In genomic region chr8:29539856-29540255, GRCm38 (mm10) we compare ENCODE assay signal across 20 mouse cellular contexts.
A peak's percentile ranks its signal among the peaks of the same experiment; 100 is the strongest.
DNase-seq lines count a peak whose midpoint lies in the region; ATAC-seq and TF ChIP-seq lines count a peak whose summit lies in the region.
"Had no signal": no experiment of that assay in that cellular context is flagged by ENCODE, and none has a peak within 500 bp of the region (broad histone marks: within the 10 kb centered on the region; RNA-seq: fewer than 3 reads in every experiment).

No protein-coding gene starts in this region.

- no peak for TF ChIP-seq POLR2A in heart, adult 2 months (IDR thresholded peaks at IDR 0.05; ENCODE audit: insufficient read depth, low read depth, low read length)

- peak; percentile 4 to 33 for DNase-seq in cerebellum, postnatal 14 days
- no peak for DNase-seq in heart, adult 2 months
- DNase-seq: adrenal gland, adult 2 months; adrenal gland, postnatal 10 days; adrenal gland, postnatal 25 days; cerebellum, adult 11-12 months; cerebellum, adult 2 months; cerebellum, adult 9-10 months; embryo, embryonic 11 days had no signal

- 17% methylated on average over 3 of the region's 3 CpGs for WGBS in heart, embryonic 12.5 days
- 20% methylated on average over 3 of the region's 3 CpGs for WGBS in heart, adult 2 months

- TF ChIP-seq CTCF in heart, adult 2 months (IDR thresholded peaks at IDR 0.05) = no peak

- intact Hi-C loops in heart, adult 2 months (cut with DNase I) = no loop called here

- no peaks in the 10 kb centered on the region for H3K9me3 ChIP-seq in heart, embryonic 12.5 days (replicated peaks)
- no peaks in the 10 kb centered on the region for H3K9me3 ChIP-seq in megakaryocyte, embryonic 14.5 days
- H3K9me3 ChIP-seq: embryonic facial prominence, embryonic 13.5 days; embryonic facial prominence, embryonic 15.5 days; forebrain, embryonic 10.5 days; forebrain, embryonic 12.5 days had no signal

- H3K36me3 ChIP-seq in heart, embryonic 12.5 days = no peaks in the 10 kb centered on the region
- no peaks in the 10 kb centered on the region for H3K36me3 ChIP-seq in heart, adult 2 months (ENCODE audit: control insufficient read depth, insufficient read depth, low read length)
- H3K36me3 ChIP-seq in megakaryocyte, embryonic 14.5 days (replicated peaks; ENCODE audit: low read length) = no peaks in the 10 kb centered on the region
- H3K36me3 ChIP-seq: embryonic facial prominence, embryonic 13.5 days; embryonic facial prominence, embryonic 15.5 days; forebrain, embryonic 10.5 days; forebrain, embryonic 12.5 days had no signal

- no peak overlapping the region for H3K9ac ChIP-seq in heart, embryonic 12.5 days
- no peak overlapping the region for H3K9ac ChIP-seq in heart, adult 2 months (ENCODE audit: low read depth, low read length)
- H3K9ac ChIP-seq: embryonic facial prominence, embryonic 13.5 days; embryonic facial prominence, embryonic 15.5 days; forebrain, embryonic 12.5 days had no signal

- no peak overlapping the region for H3K4me3 ChIP-seq in heart, embryonic 12.5 days
- no peak overlapping the region for H3K4me3 ChIP-seq in heart, adult 2 months
- H3K4me3 ChIP-seq in megakaryocyte, embryonic 14.5 days (replicated peaks) = peak overlapping the region; percentile 23
- H3K4me3 ChIP-seq: embryonic facial prominence, embryonic 13.5 days; embryonic facial prominence, embryonic 15.5 days; erythroblast, embryonic 14.5 days; forebrain, embryonic 10.5 days; forebrain, embryonic 12.5 days had no signal

- no peak overlapping the region for H3K4me2 ChIP-seq in heart, embryonic 12.5 days
- H3K4me2 ChIP-seq: embryonic facial prominence, embryonic 13.5 days; embryonic facial prominence, embryonic 15.5 days; forebrain, embryonic 12.5 days had no signal

- no peaks in the 10 kb centered on the region for H3K27me3 ChIP-seq in heart, embryonic 12.5 days (replicated peaks)
- no peaks in the 10 kb centered on the region for H3K27me3 ChIP-seq in heart, adult 2 months (ENCODE audit: control insufficient read depth, insufficient read depth, low read length)
- H3K27me3 ChIP-seq in megakaryocyte, embryonic 14.5 days (replicated peaks) = no peaks in the 10 kb centered on the region
- H3K27me3 ChIP-seq: embryonic facial prominence, embryonic 13.5 days; embryonic facial prominence, embryonic 15.5 days; forebrain, embryonic 12.5 days had no signal

- no peaks in the 10 kb centered on the region for H3K79me2 ChIP-seq in heart, adult 2 months (replicated peaks; ENCODE audit: control insufficient read depth, insufficient read depth, low read length)

- no peak overlapping the region for H3K27ac ChIP-seq in heart, embryonic 12.5 days (ENCODE audit: poor library complexity, severe bottlenecking)
- H3K27ac ChIP-seq in heart, adult 2 months = no peak overlapping the region
- H3K27ac ChIP-seq: embryonic facial prominence, embryonic 13.5 days; embryonic facial prominence, embryonic 15.5 days; forebrain, embryonic 10.5 days; forebrain, embryonic 12.5 days had no signal

- TF ChIP-seq EP300 in heart, adult 2 months (IDR thresholded peaks at IDR 0.05; ENCODE audit: insufficient read depth, low read depth, low read length) = no peak

- 0 out of 2 replicates have a peak, but pooled peaks cover 2% of the 10 kb centered on the region for H3K4me1 ChIP-seq in heart, embryonic 12.5 days (replicated peaks)
- no peaks in the 10 kb centered on the region for H3K4me1 ChIP-seq in heart, adult 2 months (ENCODE audit: control insufficient read depth, insufficient read depth, low read length)
- H3K4me1 ChIP-seq in megakaryocyte, embryonic 14.5 days = no peaks in the 10 kb centered on the region
- H3K4me1 ChIP-seq: embryonic facial prominence, embryonic 13.5 days; embryonic facial prominence, embryonic 15.5 days; forebrain, embryonic 12.5 days had no signal

- no peak for ATAC-seq in cerebellum, adult (ENCODE audit: insufficient number of reproducible peaks, low FRiP score, low TSS enrichment)
- ATAC-seq in heart, embryonic 12.5 days (ENCODE audit: insufficient number of reproducible peaks, low FRiP score) = peak; percentile 22; the same call in 1 of the 2 replicates
- ATAC-seq in megakaryocyte, adult 5-6 weeks (ENCODE audit: poor library complexity, severe bottlenecking) = no peak
- ATAC-seq: forebrain, embryonic 14.5 days; forebrain, embryonic 16.5 days had no signal

Comparison
In these comparisons a context has a peak if more than half of its experiments do, and no peak if none do; other contexts are left out.
1. DNase-seq: peak in cerebellum, postnatal 14 days (2 of 2); none in heart, adult 2 months (0 of 2).